Mouse (Mus musculus) ES-Bruce4 (cell line): ENCODE measurements at regions not wholly inside any gene's neighbourhood (a gene's known extent, or its start where the extent isn't known, plus 50 kb on each side); places are given as distances from the start of the nearest gene placed in this dataset.

Source experiments
- H3K27ac ChIP-seq: 2 replicates; pipeline ENCODE4 v1.5.1; 2012; ENCODE audit warnings: low read length, inconsistent platforms; ENCODE audit not compliant: insufficient read depth
- H3K27me3 ChIP-seq: 2 replicates; pipeline ENCODE4 v1.6.1; 2012; ENCODE audit warnings: mild to moderate bottlenecking, low read length, inconsistent platforms; ENCODE audit not compliant: control insufficient read depth, poor library complexity, insufficient read depth, severe bottlenecking
- H3K36me3 ChIP-seq: 2 replicates; pipeline ENCODE4 v1.6.1; 2012; ENCODE audit warnings: inconsistent platforms, mild to moderate bottlenecking, low read length, moderate library complexity; ENCODE audit not compliant: control insufficient read depth, poor library complexity, insufficient read depth, severe bottlenecking
- H3K4me1 ChIP-seq: one replicate; pipeline ENCODE4 v1.8.1; 2011; ENCODE audit warnings: low read length; ENCODE audit not compliant: control insufficient read depth, insufficient read depth
- H3K4me3 ChIP-seq: 2 replicates; pipeline ENCODE4 v1.5.1; 2011; ENCODE audit warnings: low read depth, mild to moderate bottlenecking, low read length
- H3K9ac ChIP-seq: 2 replicates; pipeline ENCODE4 v1.6.1; 2012; ENCODE audit warnings: low read depth, mild to moderate bottlenecking, inconsistent platforms; ENCODE audit not compliant: poor library complexity, severe bottlenecking
- H3K9me3 ChIP-seq: replicated peaks from 2 replicates; pipeline ENCODE4 v1.6.1; 2012; ENCODE audit warnings: mild to moderate bottlenecking, low read length, inconsistent platforms; ENCODE audit not compliant: control insufficient read depth, poor library complexity, insufficient read depth, severe bottlenecking
- CTCF ChIP-seq: IDR thresholded peaks from one replicate; pipeline ENCODE4 v1.8.1; 2011; ENCODE audit warnings: low read depth, low read length
- EP300 ChIP-seq: IDR thresholded peaks from 2 replicates; pipeline ENCODE4 v1.6.1; 2011; ENCODE audit warnings: low read depth, low read length; ENCODE audit not compliant: insufficient read depth
- POLR2A ChIP-seq: IDR thresholded peaks from one replicate; pipeline ENCODE4 v1.8.1; 2011; ENCODE audit warnings: low read length; ENCODE audit not compliant: insufficient read depth

DNA sequence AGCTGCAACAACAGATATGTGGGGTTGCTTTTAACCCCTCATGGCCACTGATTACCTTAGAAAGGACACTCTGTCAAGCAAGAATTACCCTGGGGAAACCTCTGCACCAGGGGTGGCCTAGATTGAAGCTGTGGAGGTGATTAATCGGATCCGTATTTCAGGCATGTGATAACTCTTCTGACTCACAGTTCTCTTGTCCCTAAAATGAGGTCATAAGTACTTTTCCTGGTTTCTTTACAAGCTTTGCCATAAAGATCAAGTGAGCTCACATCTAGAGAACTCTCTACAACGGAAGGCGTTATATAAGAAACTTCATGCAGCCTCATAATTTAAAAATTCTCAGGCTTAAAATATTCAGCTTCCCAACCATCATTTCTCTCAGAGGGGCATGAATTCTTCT lies 688.2 kb downstream of the Utrn start:
- no peaks in the 10 kb centered on the region for H3K9me3 ChIP-seq
- H3K27me3 ChIP-seq, result no peaks in the 10 kb centered on the region
- TF ChIP-seq EP300 (no peak), POLR2A (no peak), CTCF (no peak)
- no peaks in the 10 kb centered on the region for H3K4me1 ChIP-seq
- no peaks in the 10 kb centered on the region for H3K36me3 ChIP-seq
- H3K27ac ChIP-seq, result no peak overlapping the region
- no peak overlapping the region for H3K9ac ChIP-seq
- no peak overlapping the region for H3K4me3 ChIP-seq

DNA sequence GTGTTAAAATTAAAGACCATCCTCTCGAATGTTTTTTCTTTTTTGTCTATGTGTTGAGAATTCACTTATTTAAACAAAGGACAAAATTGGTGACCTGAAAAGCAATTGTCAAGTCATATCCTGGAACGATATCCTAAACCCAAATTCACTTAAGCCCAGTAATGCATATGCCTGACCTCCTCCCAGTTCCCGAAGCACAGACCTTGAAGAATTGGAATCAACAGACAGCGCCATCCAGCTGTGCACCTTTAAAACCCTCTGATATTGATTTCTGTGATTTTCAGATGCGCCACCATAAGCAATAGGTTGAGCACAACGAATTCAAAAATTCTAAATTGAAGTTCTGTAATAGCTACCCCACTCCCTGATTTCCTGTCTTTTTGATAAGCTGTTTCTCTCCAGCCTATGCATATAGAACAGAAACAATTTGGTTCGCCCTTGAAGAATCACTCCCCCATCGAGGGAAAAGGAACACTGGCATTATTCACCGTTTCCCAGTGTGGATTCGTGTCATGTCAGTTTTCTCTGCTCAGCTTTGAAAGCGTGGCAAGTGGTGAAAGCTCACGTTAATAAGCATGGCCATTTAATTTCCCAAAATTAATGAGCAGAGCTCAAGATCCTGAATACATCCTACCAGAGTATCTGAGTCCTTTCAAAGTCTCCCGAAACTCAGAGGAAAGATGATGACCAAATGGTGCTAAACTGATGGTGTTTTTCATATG lies 682.1 kb downstream of the Utrn start:
- no peaks in the 10 kb centered on the region for H3K36me3 ChIP-seq
- H3K9me3 ChIP-seq, result no peaks in the 10 kb centered on the region
- no peak overlapping the region for H3K4me3 ChIP-seq
- H3K27me3 ChIP-seq, result no peaks in the 10 kb centered on the region
- no peak overlapping the region for H3K27ac ChIP-seq
- H3K9ac ChIP-seq, result no peak overlapping the region
- H3K4me1 ChIP-seq, result no peaks in the 10 kb centered on the region
- TF ChIP-seq EP300 (no peak), CTCF (no peak), POLR2A (no peak)

DNA sequence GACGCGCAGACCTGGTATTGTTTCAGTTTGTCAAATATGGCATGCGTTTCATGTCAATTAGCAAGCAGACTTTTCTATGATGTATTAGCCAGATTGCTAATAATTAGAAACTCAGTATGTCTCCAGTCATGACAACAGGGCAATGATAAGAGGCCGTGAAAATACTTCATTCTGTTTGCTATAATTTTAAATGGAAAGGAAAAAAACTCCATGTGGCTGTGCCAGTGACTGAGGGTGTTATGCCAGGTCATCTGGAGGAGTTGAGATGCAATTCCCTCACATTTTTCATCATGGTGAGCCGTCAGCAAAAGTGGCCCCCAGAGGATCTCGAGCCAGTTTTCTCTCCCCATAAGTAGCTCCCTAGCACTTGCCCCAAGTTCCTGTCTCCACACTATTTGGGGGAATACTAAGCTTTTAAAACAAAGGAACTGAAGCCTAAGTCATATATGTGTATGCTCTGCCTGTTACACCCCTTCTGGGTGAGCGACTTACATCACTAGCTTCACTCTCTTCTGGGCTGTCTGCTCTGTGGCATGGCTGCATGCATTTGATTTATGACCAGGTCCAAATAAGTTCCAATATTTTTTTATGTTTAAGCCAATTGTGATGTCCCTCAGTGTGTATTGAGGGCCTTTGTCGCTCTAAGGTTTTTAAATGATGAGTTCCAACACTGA lies 681.4 kb downstream of the Utrn start:
- H3K4me1 ChIP-seq, result no peaks in the 10 kb centered on the region
- H3K9me3 ChIP-seq, result no peaks in the 10 kb centered on the region
- no peak overlapping the region for H3K9ac ChIP-seq
- no peak for TF ChIP-seq CTCF
- no peak for TF ChIP-seq EP300
- no peak for TF ChIP-seq POLR2A
- no peak overlapping the region for H3K4me3 ChIP-seq
- no peak overlapping the region for H3K27ac ChIP-seq
- no peaks in the 10 kb centered on the region for H3K27me3 ChIP-seq
- H3K36me3 ChIP-seq, result no peaks in the 10 kb centered on the region

DNA sequence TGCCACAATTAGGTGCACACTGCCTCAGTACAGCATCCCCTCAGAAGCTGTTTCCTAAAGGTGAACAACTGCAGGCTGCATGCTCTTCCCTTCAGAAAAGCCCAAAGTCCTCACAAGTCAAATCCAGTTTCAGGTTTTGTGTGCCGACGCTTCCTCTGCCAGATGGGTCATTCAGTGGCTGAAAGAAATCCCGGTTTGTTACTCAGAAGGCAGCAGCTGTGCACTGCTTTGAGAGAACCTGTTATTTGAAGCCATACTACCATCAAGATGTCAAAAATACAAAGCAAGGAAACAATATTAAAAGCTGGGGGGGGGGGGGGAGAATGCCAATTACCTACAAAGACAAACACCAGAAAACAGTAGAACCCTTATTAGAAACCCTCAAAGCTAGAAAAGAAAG lies 678.7 kb downstream of the Utrn start:
- no peaks in the 10 kb centered on the region for H3K9me3 ChIP-seq
- no peaks in the 10 kb centered on the region for H3K4me1 ChIP-seq
- H3K27me3 ChIP-seq, result no peaks in the 10 kb centered on the region
- no peaks in the 10 kb centered on the region for H3K36me3 ChIP-seq
- no peak for TF ChIP-seq EP300
- TF ChIP-seq POLR2A, result no peak
- TF ChIP-seq CTCF, result no peak
- H3K27ac ChIP-seq, result no peak overlapping the region
- no peak overlapping the region for H3K4me3 ChIP-seq
- no peak overlapping the region for H3K9ac ChIP-seq

- TF ChIP-seq POLR2A (no peak), CTCF (no peak), EP300 (no peak)
- no peak overlapping the region for H3K27ac ChIP-seq
- H3K9ac ChIP-seq, result no peak overlapping the region
Measured at GRCm38 (mm10) chr10:12207301-12207700, 661.9 kb downstream of the Utrn start.

DNA sequence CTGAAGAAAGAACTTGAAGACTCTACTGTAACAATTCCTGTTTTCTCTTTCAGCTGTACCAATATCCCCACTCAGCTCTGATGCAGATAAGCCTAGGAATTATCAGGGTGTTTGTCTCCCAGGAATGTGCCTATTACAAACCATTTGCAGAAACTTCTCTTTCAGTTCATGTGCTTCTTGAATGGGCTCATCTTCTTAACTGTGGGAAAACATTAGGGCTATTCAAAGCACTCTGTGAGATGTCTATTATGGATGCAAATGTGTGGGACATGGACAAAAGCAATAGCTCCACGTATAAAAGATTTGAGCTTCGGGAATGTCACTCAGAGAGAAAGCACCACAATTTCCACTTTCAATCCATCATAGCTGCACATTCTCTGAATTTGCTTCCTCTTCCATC lies 659.0 kb downstream of the Utrn start:
- no peaks in the 10 kb centered on the region for H3K36me3 ChIP-seq
- H3K4me3 ChIP-seq, result no peak overlapping the region
- H3K27ac ChIP-seq, result no peak overlapping the region
- no peaks in the 10 kb centered on the region for H3K27me3 ChIP-seq
- H3K4me1 ChIP-seq, result no peaks in the 10 kb centered on the region
- no peak overlapping the region for H3K9ac ChIP-seq
- TF ChIP-seq POLR2A (no peak), CTCF (no peak), EP300 (no peak)
- H3K9me3 ChIP-seq, result no peaks in the 10 kb centered on the region

More at GRCm38 (mm10) chr10:12207301-12207700, 661.9 kb downstream of the Utrn start:
- Histone ChIP-seq H3K36me3 (no peaks in the 10 kb centered on the region), H3K9me3 (no peaks in the 10 kb centered on the region), H3K27me3 (no peaks in the 10 kb centered on the region), H3K4me3 (no peak overlapping the region), H3K4me1 (no peaks in the 10 kb centered on the region)
